Mouse (Mus musculus): ENCODE results near the gene Stk38. TPM values are rescaled to one million over a fixed set of nuclear protein-coding genes. Genes with fewer than 3 reads are reported as not detected.

The Stk38 gene
- polyA plus RNA-seq (2021; fragmentation: Nextera tagmentation): 10.5 and 10.7 TPM in 2 replicates
- long read RNA-seq, experiment 1, transcript Stk38-201 (14 exons, 3,351 nt): major isoform, 7 of 17 reads
- long read RNA-seq, experiment 1, partial matches to known transcripts: 4 of 17 reads
- long read RNA-seq, experiment 1, other reads (novel, unspliced or antisense): 4 of 17 reads
- long read RNA-seq, experiment 2, transcript Stk38-202 (14 exons, 3,354 nt): minor isoform, 10 of 106 reads
- long read RNA-seq, experiment 2, transcript Stk38-201 (14 exons, 3,351 nt): major isoform, 67 of 106 reads
- long read RNA-seq, experiment 2, partial matches to known transcripts: 15 of 106 reads
- long read RNA-seq, experiment 2, other reads (novel, unspliced or antisense): 11 of 106 reads

DNA sequence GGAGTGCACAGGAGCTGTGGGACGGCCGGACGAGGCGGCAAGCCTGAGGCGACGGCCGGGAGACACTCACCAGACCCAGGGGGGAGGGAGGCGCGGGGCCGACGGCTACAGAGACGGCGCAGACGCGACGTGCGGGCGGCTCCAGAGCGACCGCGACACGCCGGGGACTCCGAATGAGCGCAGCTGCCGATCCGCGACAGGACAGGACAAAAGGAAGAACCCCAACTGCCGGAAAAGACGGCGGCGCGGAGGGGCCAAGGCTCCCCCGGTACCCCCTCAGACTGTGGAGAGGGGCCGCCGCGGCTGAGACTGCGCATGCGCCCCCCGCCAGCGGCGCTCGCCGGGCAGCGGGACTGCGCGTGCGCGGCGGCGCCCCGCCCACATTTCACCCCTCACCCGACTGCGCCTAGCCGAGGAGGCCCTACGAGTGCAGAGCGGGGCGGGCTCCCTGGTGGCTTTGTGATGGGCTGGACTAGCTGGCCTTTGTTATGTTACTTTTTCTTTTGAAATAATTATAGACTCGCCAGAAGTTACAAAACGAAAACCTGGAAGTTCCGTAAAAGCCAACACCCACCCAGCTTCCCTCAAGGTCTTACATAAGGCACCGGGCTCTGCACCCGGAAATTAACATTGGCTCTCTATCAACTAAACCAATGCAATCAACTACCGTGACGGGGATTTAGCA is at the start of gene Stk38:
Gene Stk38 (minus strand): TSS at position 355 of the 685 bp plus-strand sequence.

DNA sequence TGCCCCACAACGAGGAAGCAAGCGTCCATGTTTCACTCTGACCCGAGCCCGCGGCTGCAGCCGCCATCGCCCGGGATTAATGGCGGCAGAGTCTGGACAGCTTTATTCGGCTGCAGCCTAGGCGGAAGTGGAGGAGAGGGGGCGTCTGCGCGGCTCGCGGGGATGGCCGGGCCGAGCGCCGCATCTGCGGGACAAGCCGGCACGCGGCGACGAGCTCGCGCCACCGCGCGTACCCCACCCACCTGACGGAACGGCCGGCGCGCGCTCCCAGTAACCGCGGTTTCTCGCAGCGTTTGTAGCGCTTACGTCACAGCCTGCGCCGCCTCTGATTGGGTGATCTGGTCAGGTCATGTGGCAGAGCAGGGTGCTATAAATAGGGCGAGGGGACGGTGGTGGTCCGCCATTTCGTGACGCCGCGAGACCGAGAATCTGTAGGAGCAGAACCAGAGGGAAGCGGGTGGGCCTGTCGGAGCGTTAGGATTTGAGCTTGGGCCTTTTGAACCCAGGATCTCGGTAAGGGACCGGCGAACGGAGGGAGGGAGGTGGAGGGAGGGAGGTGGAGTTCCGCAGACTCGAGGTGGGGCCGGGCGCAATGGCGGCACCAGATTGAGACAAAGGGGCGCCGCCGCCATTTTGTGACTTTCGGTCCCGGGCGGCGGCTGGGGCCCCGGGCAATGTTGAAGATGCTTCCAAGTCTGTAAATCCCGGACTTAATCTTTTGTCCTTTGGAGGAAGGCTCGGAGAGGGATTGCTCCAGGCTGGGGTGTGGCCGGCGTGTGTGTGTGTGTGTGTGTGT is 24.7 kb upstream of the Stk38 start, which contains the start of gene Srsf3:
Gene Srsf3 (plus strand): TSS at position 355 of the 796 bp plus-strand sequence.

DNA sequence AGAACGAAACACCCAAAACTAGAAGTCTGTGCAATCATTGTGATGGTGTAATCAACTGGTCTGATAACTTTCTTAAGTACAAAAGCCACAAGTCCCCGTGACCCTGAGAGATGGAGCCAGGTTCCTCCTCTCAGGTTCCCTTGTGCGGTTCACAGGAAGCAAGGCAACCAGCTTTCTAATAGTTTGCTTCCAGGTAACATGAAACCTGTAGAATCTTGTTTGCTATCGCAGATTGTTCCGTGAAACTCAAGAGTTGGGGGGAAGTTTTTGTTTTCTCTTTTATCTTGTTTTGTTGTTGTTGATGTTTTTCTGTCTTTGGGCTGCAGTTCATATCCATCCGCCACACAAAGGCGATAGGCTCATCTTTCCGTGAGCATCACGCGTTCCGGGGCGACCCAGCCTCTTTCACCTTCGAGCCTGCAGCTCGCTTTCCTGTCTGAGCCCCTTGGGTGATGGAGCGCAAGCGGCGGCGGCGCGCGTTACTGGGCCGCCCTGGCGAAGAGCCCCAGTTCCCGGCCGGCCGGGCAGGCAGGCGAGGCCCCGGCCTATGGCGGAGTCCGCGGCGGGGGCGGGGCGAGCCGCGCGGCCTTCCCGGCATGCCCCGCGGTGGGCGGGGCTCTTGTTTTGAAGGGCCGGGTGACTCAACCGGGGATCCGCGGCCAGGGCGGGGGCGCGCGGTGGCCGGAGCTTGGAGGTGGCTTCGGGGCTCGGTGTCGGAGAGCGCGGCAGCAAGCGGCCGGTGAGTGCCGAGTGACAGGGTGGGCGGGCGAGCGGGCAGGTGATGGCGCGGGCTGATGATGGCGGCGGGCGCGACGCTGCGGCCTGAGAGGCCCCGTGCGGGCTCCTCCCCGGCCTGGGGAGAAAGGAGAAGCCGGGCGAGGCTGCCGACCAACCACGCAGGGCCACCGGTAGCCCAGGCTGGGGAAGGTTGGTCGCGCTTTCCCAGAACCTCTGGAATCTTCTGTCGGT is 55.7 kb downstream of the Stk38 start, which contains the start of gene Kctd20:
Gene Kctd20 (plus strand): TSS at position 120 of the 969 bp plus-strand sequence.

DNA sequence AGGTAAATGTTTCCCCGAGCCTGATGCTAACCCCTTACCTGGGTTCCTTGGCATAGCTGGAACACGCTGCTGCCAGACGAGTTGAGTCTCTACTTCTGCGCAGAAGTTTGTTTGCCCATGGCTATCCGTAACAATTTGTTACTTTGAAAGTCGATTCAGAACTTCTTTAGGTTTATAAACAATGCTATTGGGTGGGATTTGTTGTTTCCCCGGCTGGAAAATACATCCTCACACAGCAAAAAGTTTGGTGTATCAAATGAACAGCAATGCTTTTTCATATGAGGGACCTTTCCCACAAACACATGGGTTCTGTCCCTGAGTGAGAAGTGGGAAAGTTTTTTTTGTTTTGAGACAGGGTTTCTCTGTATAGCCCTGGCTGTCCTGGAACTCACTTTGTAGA is 64.1 kb downstream of the Stk38 start, which contains the start of gene Pxt1:
Gene Pxt1 (minus strand): TSS at position 101 of the 400 bp plus-strand sequence.

Other genes with a start within 250 kb of the Stk38 start
- 0.78 and 0.93 TPM in 2 replicates for gene Mapk13, start 238.7 kb downstream of the Stk38 start, polyA plus RNA-seq (2021; fragmentation: Nextera tagmentation)
- gene Brpf3, start 206.9 kb downstream of the Stk38 start, polyA plus RNA-seq (2021; fragmentation: Nextera tagmentation): 2.6 and 3.2 TPM in 2 replicates
- gene Pnpla1, start 149.6 kb downstream of the Stk38 start, polyA plus RNA-seq (2021; fragmentation: Nextera tagmentation): 0.09 and 0.11 TPM in 2 replicates
- gene 4930539E08Rik, start 92.7 kb downstream of the Stk38 start, polyA plus RNA-seq (2021; fragmentation: Nextera tagmentation): 1.9 and 2.4 TPM in 2 replicates
- 0.14 TPM in 1 of 2 replicates, not detected in the other for gene Pxt1, start 64.2 kb downstream of the Stk38 start, polyA plus RNA-seq (2021; fragmentation: Nextera tagmentation)
- 17.1 and 19.8 TPM in 2 replicates for gene Kctd20, start 56.0 kb downstream of the Stk38 start, polyA plus RNA-seq (2021; fragmentation: Nextera tagmentation)
- 105 and 117 TPM in 2 replicates for gene Srsf3, start 24.6 kb upstream of the Stk38 start, polyA plus RNA-seq (2021; fragmentation: Nextera tagmentation)
- 14.5 and 14.7 TPM in 2 replicates for gene Cdkn1a, start 83.0 kb upstream of the Stk38 start, polyA plus RNA-seq (2021; fragmentation: Nextera tagmentation)
- gene Rab44, start 106.2 kb upstream of the Stk38 start, polyA plus RNA-seq (2021; fragmentation: Nextera tagmentation): not detected in 2 replicates
- gene Cpne5, start 230.2 kb upstream of the Stk38 start, polyA plus RNA-seq (2021; fragmentation: Nextera tagmentation): 17.1 and 20.6 TPM in 2 replicates

All from layer of hippocampus, adult 6 months (tissue).